Mouse (Mus musculus) forebrain, embryonic 14.5 days (tissue): Measurements from ENCODE around the gene Psenen. TPM values are rescaled to one million over a fixed set of nuclear protein-coding genes. Genes with fewer than 3 reads are reported as not detected.
A peak's percentile ranks its signal among the peaks of the same experiment; 100 is the strongest.

Experiments used
- ATAC-seq: fragments of 200-750 bp; cut with Nextera tagmentation; 2 replicates; pipeline ENCODE4 v1.8.0; 2017; ENCODE audit warnings: mild to moderate bottlenecking, moderate library complexity
- DNase-seq: peaks from one replicate; pipeline ENCODE4 v3.0.0-alpha.2; 2015; ENCODE audit warnings: low spot score
- H3K27ac ChIP-seq: fragments of 300-500 bp; sonication (generic); 2 replicates; pipeline ENCODE4 v1.5.1; 2014; ENCODE audit warnings: low read depth, mild to moderate bottlenecking, control low read depth, low read length, moderate library complexity
- H3K27me3 ChIP-seq: fragments of 300-500 bp; sonication (generic); replicated peaks from 2 replicates; pipeline ENCODE4 v1.6.1; 2014; ENCODE audit warnings: low read length, control low read depth, mixed read lengths; ENCODE audit not compliant: control insufficient read depth, insufficient read depth
- H3K36me3 ChIP-seq: fragments of 300-500 bp; sonication (generic); 2 replicates; pipeline ENCODE4 v1.6.1; 2014; ENCODE audit warnings: low read length, control low read depth; ENCODE audit not compliant: control insufficient read depth, insufficient read depth
- H3K4me1 ChIP-seq: fragments of 300-500 bp; sonication (generic); 2 replicates; pipeline ENCODE4 v1.6.1; 2014; ENCODE audit warnings: antibody characterized with exemption, low read length, control low read depth; ENCODE audit not compliant: control insufficient read depth, insufficient read depth
- H3K4me2 ChIP-seq: fragments of 300-500 bp; sonication (generic); 2 replicates; pipeline ENCODE4 v1.6.1; 2014; ENCODE audit warnings: mild to moderate bottlenecking, control low read depth, low read length
- H3K4me3 ChIP-seq: fragments of 300-500 bp; sonication (generic); 2 replicates; pipeline ENCODE4 v1.5.1; 2014; ENCODE audit warnings: low read depth, low read length, control low read depth
- H3K9ac ChIP-seq: fragments of 300-500 bp; sonication (generic); 2 replicates; pipeline ENCODE4 v1.6.1; 2014; ENCODE audit warnings: mild to moderate bottlenecking, low read length, control low read depth, moderate library complexity
- H3K9me3 ChIP-seq: fragments of 300-500 bp; sonication (generic); replicated peaks from 2 replicates; pipeline ENCODE4 v1.6.1; 2016; ENCODE audit warnings: low read length, control low read depth, mixed read lengths; ENCODE audit not compliant: control insufficient read depth
- WGBS: fragments of 180-500 bp; shearing (Covaris S2); extraction: QIAGEN DNeasy Blood & Tissue Kit; methylation state at CpG from one replicate; pipeline ENCODE4 v1.1.7; 2014; 5-methylcytosine and 5-hydroxymethylcytosine counted together
- polyA plus RNA-seq: library from polyadenylated mRNA; unstranded; fragments of >200 nt; fragmentation: Nextera tagmentation; extraction: Ambion mirVana; gene quantifications from 2 replicates; pipeline ENCODE4 v1.2.1, GENCODE M21; 2014

Gene Psenen
- polyA plus RNA-seq: 121 and 143 TPM in 2 replicates

DNA sequence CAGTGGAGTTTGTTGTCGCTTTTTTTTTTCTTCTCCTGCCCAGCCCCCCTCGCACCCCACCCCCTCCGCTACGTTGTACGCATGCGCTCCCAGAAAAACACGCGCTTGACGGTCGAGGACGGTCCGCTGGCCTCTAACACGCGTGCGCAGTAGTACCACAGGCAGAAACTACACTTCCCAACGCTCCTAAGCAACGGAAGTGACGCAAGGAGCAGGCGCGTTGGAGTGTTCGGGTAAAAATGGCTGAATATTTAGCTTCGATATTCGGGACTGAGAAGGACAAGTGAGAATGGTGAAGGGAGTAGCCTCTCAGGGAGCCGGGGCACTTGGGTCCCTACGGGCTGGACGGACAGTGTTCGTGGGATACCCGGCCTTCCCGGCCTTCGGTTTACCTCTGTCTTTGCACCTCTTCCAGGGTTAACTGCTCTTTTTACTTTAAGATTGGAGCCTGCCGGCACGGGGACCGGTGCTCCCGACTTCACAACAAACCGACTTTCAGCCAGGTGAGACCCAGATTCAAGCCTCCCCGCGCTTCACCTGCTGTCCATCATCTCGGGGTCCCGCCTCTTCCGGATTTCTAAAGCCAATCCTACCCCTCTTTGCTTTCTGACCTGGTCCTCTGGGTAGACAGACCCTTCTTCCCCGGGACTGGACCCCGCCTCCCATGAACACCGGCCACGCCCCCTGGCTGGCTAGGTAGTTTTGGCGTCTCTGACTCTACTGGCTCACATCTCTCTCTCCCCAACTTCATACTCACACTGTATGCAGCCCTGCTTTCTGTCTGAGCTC lies at the start of gene Psenen, which contains the start of the genes U2af1l4 and Gm49396:
Psenen (minus strand) TSS at position 511 of the 789 bp plus-strand sequence.
U2af1l4 (plus strand) TSS at position 185 of the 789 bp plus-strand sequence.
Gm49396 (plus strand) TSS at position 228 of the 789 bp plus-strand sequence.
- DNase-seq (peak; percentile 100), ATAC-seq (peak; percentile 90)
- Histone ChIP-seq H3K27me3 (no peaks in the 10 kb centered on the region), H3K9me3 (no peaks in the 10 kb centered on the region), H3K4me1 (peaks cover 11% of the 10 kb centered on the region), H3K27ac (peak within 1 kb of the TSS; percentile 91), H3K9ac (peak within 1 kb of the TSS; percentile 76), H3K4me2 (peak within 1 kb of the TSS; percentile 79), H3K4me3 (peak within 1 kb of the TSS; percentile 76), H3K36me3 (peaks cover 40% of the 10 kb centered on the region)
- WGBS: under 1% methylated on average over 45 of the region's 45 CpGs

GRCm38 (mm10) chr7:30612654-30613402 lies 49.4 kb upstream of the Psenen start, which contains the start of gene Upk1a:
Upk1a (minus strand) TSS chr7:30612847.
- 84% methylated on average over 8 of the region's 8 CpGs for WGBS

DNA sequence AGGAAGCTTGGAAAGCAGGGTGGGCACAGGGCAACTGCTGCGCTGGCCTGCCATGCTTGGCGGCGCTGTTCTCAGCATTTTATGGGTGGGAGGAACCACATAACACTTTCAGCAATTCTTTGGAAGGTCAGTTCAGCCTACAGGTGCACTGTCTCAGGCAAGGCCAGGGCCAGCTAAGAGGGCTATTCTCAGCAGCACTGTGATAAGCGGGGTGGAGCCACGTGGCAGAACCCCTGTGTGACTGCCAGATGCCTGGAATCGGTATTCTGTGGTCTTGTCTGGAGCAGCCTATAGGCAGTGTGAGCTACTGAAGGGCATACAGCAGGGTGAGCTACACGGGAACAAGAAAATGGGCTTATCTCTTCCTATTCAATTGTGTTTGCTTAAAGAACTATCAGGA lies 46.6 kb upstream of the Psenen start:
- Histone ChIP-seq H3K27me3 (no peaks in the 10 kb centered on the region), H3K9ac (no peak overlapping the region; the same call in 1 of the 2 replicates), H3K4me3 (no peak overlapping the region), H3K4me2 (no peak overlapping the region), H3K27ac (no peak overlapping the region), H3K4me1 (no peaks in the 10 kb centered on the region), H3K36me3 (0 out of 2 replicates have a peak, but pooled peaks cover under 1% of the 10 kb centered on the region), H3K9me3 (no peaks in the 10 kb centered on the region)
- 63% methylated on average over 7 of the region's 7 CpGs for WGBS
- no peak for DNase-seq
- no peak for ATAC-seq

More at GRCm38 (mm10) chr7:30612654-30613402, 49.4 kb upstream of the Psenen start, which contains the start of gene Upk1a:
- H3K4me1 ChIP-seq: no peaks in the 10 kb centered on the region
- peaks cover 25% of the 10 kb centered on the region for H3K36me3 ChIP-seq
- H3K4me3 ChIP-seq: no peak within 1 kb of the TSS
- H3K4me2 ChIP-seq: no peak within 1 kb of the TSS
- H3K9me3 ChIP-seq: no peaks in the 10 kb centered on the region
- H3K9ac ChIP-seq: no peak within 1 kb of the TSS
- ATAC-seq: no peak
- H3K27me3 ChIP-seq: no peaks in the 10 kb centered on the region
- no peak for DNase-seq
- H3K27ac ChIP-seq: no peak within 1 kb of the TSS

DNA sequence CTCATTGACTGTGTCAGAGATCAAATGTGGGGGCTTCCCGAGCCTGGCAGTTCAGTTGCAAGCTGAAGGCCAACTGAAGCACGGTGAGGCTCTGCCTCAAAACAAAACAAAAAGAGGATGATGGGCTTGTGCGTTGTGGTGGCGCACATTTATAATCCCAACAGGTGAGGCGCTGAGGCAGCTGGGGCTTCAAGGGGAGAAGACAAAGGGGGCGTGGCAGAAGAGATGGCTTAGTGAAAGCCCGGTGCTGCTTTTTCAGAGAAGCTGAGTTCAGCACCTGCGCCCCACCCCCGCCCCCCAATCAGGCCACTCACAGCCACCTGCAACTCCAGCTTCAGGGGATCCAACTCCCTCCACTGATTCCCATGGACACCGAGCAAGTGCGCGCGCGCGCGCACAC lies 45.0 kb upstream of the Psenen start:
- 48% methylated on average over 16 of the region's 16 CpGs for WGBS
- H3K9me3 ChIP-seq: no peaks in the 10 kb centered on the region
- H3K4me3 ChIP-seq: no peak overlapping the region
- peak overlapping the region; percentile 5; the same call in 1 of the 2 replicates for H3K9ac ChIP-seq
- H3K36me3 ChIP-seq: no peaks in the 10 kb centered on the region
- H3K27ac ChIP-seq: no peak overlapping the region
- H3K27me3 ChIP-seq: no peaks in the 10 kb centered on the region
- no peaks in the 10 kb centered on the region for H3K4me1 ChIP-seq
- H3K4me2 ChIP-seq: no peak overlapping the region
- no peak for ATAC-seq
- DNase-seq: no peak

GRCm38 (mm10) chr7:30607706-30608309 lies 44.4 kb upstream of the Psenen start:
- ATAC-seq: peak; percentile 42; the same call in 1 of the 2 replicates
- no peaks in the 10 kb centered on the region for H3K9me3 ChIP-seq
- no peaks in the 10 kb centered on the region for H3K36me3 ChIP-seq
- DNase-seq: peak; percentile 54
- WGBS: 31% methylated on average over 8 of the region's 8 CpGs
- no peak overlapping the region; the same call in 1 of the 2 replicates for H3K9ac ChIP-seq
- H3K27me3 ChIP-seq: no peaks in the 10 kb centered on the region
- no peak overlapping the region for H3K27ac ChIP-seq
- H3K4me3 ChIP-seq: no peak overlapping the region
- no peaks in the 10 kb centered on the region for H3K4me1 ChIP-seq
- H3K4me2 ChIP-seq: no peak overlapping the region

DNA sequence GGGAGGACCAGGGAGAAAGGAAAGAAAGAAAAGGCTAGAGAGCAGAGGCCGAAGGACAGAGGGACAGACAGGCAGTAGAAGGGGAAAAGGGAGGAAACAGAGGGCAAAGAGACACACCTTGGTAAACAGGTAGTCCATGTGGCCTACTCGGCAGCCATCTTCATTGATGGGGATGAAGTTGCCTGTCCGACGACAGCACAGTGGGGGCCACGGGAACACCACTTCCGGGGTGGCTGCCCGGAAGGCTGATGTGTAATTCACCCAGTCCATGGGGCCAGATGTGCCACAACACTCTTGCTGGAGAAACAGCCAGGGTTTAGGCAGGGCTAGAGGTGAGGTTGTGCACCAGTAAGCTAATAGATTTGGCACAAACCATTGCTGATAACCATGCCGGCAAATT lies 41.5 kb upstream of the Psenen start:
- Histone ChIP-seq H3K9ac (no peak overlapping the region), H3K27me3 (no peaks in the 10 kb centered on the region), H3K4me1 (no peaks in the 10 kb centered on the region), H3K27ac (no peak overlapping the region), H3K36me3 (no peaks in the 10 kb centered on the region), H3K4me3 (no peak overlapping the region), H3K9me3 (no peaks in the 10 kb centered on the region), H3K4me2 (no peak overlapping the region)
- ATAC-seq (no peak), DNase-seq (no peak)
- WGBS: 87% methylated on average over 8 of the region's 8 CpGs

GRCm38 (mm10) chr7:30604424-30604823 lies 41.0 kb upstream of the Psenen start:
- WGBS: 58% methylated on average over 8 of the region's 8 CpGs
- no peak overlapping the region for H3K4me2 ChIP-seq
- no peaks in the 10 kb centered on the region for H3K9me3 ChIP-seq
- no peaks in the 10 kb centered on the region for H3K4me1 ChIP-seq
- H3K36me3 ChIP-seq: no peaks in the 10 kb centered on the region
- no peak overlapping the region for H3K27ac ChIP-seq
- H3K9ac ChIP-seq: no peak overlapping the region
- no peak for DNase-seq
- no peak for ATAC-seq
- H3K4me3 ChIP-seq: no peak overlapping the region
- H3K27me3 ChIP-seq: no peaks in the 10 kb centered on the region

- Histone ChIP-seq H3K27ac (no peak overlapping the region), H3K27me3 (no peaks in the 10 kb centered on the region), H3K4me2 (no peak overlapping the region), H3K4me1 (no peaks in the 10 kb centered on the region), H3K36me3 (no peaks in the 10 kb centered on the region), H3K9me3 (no peaks in the 10 kb centered on the region), H3K4me3 (no peak overlapping the region), H3K9ac (no peak overlapping the region)
- DNase-seq (no peak), ATAC-seq (no peak)
- WGBS: 64% methylated on average over 3 of the region's 3 CpGs
These were observed 39.2 kb upstream of the Psenen start for GRCm38 (mm10) chr7:30602583-30602982.
